Mouse (Mus musculus): ENCODE measurements at regions not wholly inside any gene's neighbourhood (a gene's known extent, or its start where the extent isn't known, plus 50 kb on each side); places are given as distances from the start of the nearest gene placed in this dataset.

- Histone ChIP-seq H3K4me3 (no peak overlapping the region), H3K9ac (no peak overlapping the region)
- no peak for ATAC-seq (ENCODE audit: insufficient number of reproducible peaks, insufficient read depth, low FRiP score, low TSS enrichment)
Measured at GRCm38 (mm10) chr5:80766591-80766990, 253.3 kb upstream of the Adgrl3 start.

DNA sequence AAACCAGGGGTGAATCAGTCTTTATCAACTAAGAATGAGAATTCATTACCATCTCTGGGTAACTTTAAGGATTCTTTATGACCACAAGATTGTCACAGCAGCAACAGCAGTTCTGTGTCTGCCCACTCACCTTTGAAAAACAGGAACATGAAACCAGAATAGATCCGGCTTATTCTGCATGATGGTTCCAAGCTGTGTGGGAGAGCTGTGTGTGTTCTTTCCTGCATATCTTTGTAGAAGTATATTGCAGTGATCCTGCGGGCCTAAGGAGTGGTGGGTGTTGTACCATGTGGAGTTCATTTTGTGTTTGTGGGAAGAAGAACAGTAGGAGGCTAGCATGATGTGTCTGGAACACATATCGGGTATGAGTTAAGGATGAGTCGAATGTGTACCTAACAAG is 236.0 kb upstream of the Adgrl3 start:
- Histone ChIP-seq H3K36me3 (no peaks in the 10 kb centered on the region), H3K9ac (no peak overlapping the region), H3K9me3 (no peaks in the 10 kb centered on the region), H3K27ac (no peak overlapping the region), H3K27me3 (no peaks in the 10 kb centered on the region), H3K4me2 (replicated peaks) (no peak overlapping the region), H3K4me3 (no peak overlapping the region), H3K4me1 (no peaks in the 10 kb centered on the region)
- WGBS = 79% methylated on average over 4 of the region's 4 CpGs
- ATAC-seq (ENCODE audit: insufficient number of reproducible peaks, insufficient read depth, low FRiP score, low TSS enrichment) = no peak

More at GRCm38 (mm10) chr5:80766591-80766990, 253.3 kb upstream of the Adgrl3 start:
- Histone ChIP-seq H3K27me3 (no peaks in the 10 kb centered on the region), H3K4me1 (no peaks in the 10 kb centered on the region), H3K36me3 (no peaks in the 10 kb centered on the region), H3K27ac (no peak overlapping the region), H3K4me2 (replicated peaks) (no peak overlapping the region), H3K9me3 (no peaks in the 10 kb centered on the region)
- 71% methylated on average over 3 of the region's 3 CpGs for WGBS

- Histone ChIP-seq H3K9me3 (no peaks in the 10 kb centered on the region), H3K27me3 (no peaks in the 10 kb centered on the region), H3K4me1 (no peaks in the 10 kb centered on the region), H3K9ac (no peak overlapping the region), H3K36me3 (no peaks in the 10 kb centered on the region), H3K4me2 (replicated peaks) (no peak overlapping the region), H3K4me3 (no peak overlapping the region), H3K27ac (no peak overlapping the region)
- WGBS = 85% methylated on average over 6 of the region's 6 CpGs
- ATAC-seq (ENCODE audit: insufficient number of reproducible peaks, insufficient read depth, low FRiP score, low TSS enrichment) = no peak
Measured at GRCm38 (mm10) chr5:80784746-80785145, 235.2 kb upstream of the Adgrl3 start.

- no peak overlapping the region for H3K27ac ChIP-seq
- H3K36me3 ChIP-seq = no peaks in the 10 kb centered on the region
- H3K4me3 ChIP-seq = no peak overlapping the region
- H3K4me2 ChIP-seq (replicated peaks) = no peak overlapping the region
- no peak overlapping the region for H3K9ac ChIP-seq
- H3K9me3 ChIP-seq = no peaks in the 10 kb centered on the region
- no peak for ATAC-seq (ENCODE audit: insufficient number of reproducible peaks, insufficient read depth, low FRiP score, low TSS enrichment)
- 97% methylated on average over 1 of the region's 1 CpGs for WGBS
- no peaks in the 10 kb centered on the region for H3K4me1 ChIP-seq
- H3K27me3 ChIP-seq = no peaks in the 10 kb centered on the region
Measured at GRCm38 (mm10) chr5:80791658-80792057, 228.3 kb upstream of the Adgrl3 start.

DNA sequence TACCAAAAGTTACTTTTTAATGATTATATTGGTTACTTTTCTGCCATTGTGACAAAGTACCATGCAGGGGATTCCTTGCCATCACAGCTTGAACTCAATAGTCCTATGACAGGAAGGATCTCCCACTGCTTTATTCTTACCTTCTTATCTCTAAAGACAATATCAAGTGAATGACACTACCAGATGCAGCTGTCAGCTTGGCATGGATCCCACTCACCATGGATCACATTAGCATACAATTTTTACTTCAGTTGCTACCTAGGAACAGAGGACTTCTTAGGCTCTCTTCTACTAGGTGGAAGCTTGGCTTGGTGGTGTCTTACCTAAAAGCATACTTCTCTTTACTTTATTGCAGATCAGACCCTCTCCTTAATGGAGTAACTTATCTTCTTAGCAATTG is 220.2 kb upstream of the Adgrl3 start:
- Histone ChIP-seq H3K27me3 (no peaks in the 10 kb centered on the region), H3K9ac (no peak overlapping the region), H3K27ac (no peak overlapping the region), H3K36me3 (no peaks in the 10 kb centered on the region), H3K9me3 (no peaks in the 10 kb centered on the region), H3K4me3 (no peak overlapping the region), H3K4me2 (replicated peaks) (no peak overlapping the region), H3K4me1 (no peaks in the 10 kb centered on the region)
- no peak for ATAC-seq (ENCODE audit: insufficient number of reproducible peaks, insufficient read depth, low FRiP score, low TSS enrichment)

GRCm38 (mm10) chr5:80812917-80813316 is 207.0 kb upstream of the Adgrl3 start:
- H3K4me3 ChIP-seq = no peak overlapping the region
- ATAC-seq (ENCODE audit: insufficient number of reproducible peaks, insufficient read depth, low FRiP score, low TSS enrichment) = no peak
- 89% methylated on average over 2 of the region's 2 CpGs for WGBS
- no peak overlapping the region for H3K9ac ChIP-seq
- no peaks in the 10 kb centered on the region for H3K4me1 ChIP-seq
- no peak overlapping the region for H3K4me2 ChIP-seq (replicated peaks)
- H3K9me3 ChIP-seq = no peaks in the 10 kb centered on the region
- H3K27me3 ChIP-seq = no peaks in the 10 kb centered on the region
- no peaks in the 10 kb centered on the region for H3K36me3 ChIP-seq
- H3K27ac ChIP-seq = no peak overlapping the region

DNA sequence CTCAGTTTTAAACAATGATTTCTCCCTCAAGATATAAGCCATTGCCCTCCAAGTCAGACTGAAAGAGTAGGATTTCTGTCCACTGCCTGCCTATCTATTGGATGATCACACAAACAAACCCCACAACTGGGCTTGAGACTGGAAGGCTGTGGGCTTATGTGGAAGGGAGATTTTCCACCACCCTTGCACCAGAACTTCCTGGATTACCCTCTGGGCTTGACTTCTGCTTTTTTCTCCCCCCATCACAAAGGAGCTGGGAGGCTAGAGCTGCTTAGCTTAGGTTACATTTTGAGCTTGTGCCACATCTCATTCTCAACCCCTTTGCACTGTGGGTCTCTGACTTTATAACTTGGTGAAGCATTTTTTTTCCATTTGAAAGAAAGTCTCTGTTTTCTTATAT is 200.7 kb upstream of the Adgrl3 start:
- H3K4me1 ChIP-seq = no peaks in the 10 kb centered on the region
- no peak overlapping the region for H3K27ac ChIP-seq
- no peak for ATAC-seq (ENCODE audit: insufficient number of reproducible peaks, insufficient read depth, low FRiP score, low TSS enrichment)
- H3K4me2 ChIP-seq (replicated peaks) = no peak overlapping the region
- no peaks in the 10 kb centered on the region for H3K27me3 ChIP-seq
- no peak overlapping the region for H3K9ac ChIP-seq
- H3K9me3 ChIP-seq = no peaks in the 10 kb centered on the region
- no peak overlapping the region for H3K4me3 ChIP-seq
- no peaks in the 10 kb centered on the region for H3K36me3 ChIP-seq

DNA sequence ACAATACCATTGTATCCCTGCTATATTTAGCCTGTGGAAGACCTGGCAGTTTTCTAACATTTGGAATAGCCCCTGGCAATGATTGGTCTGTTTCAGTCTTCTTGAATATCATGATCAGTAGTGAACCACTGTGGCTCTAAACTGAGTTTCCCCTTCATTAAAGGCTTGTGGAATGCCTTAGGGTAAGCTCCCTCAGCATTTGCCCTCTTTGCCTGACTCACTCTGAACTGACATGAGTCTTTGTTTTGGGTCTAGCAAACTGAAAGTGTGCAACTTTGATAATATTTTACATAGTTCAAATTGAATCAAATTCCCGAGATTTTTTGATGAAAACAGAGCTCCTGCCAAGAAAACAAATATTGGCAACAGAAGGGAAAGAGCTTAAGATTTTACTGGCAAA is 177.4 kb upstream of the Adgrl3 start:
- no peaks in the 10 kb centered on the region for H3K4me1 ChIP-seq

GRCm38 (mm10) chr5:80855034-80855433 is 164.9 kb upstream of the Adgrl3 start:
- Histone ChIP-seq H3K4me2 (replicated peaks) (no peak overlapping the region), H3K9ac (no peak overlapping the region), H3K27ac (no peak overlapping the region), H3K9me3 (no peaks in the 10 kb centered on the region), H3K36me3 (no peaks in the 10 kb centered on the region), H3K4me3 (no peak overlapping the region), H3K4me1 (no peaks in the 10 kb centered on the region), H3K27me3 (no peaks in the 10 kb centered on the region)
- WGBS = 70% methylated on average over 5 of the region's 5 CpGs
- ATAC-seq (ENCODE audit: insufficient number of reproducible peaks, insufficient read depth, low FRiP score, low TSS enrichment) = no peak

More for the DNA sequence above, 177.4 kb upstream of the Adgrl3 start:
- Histone ChIP-seq H3K27ac (no peak overlapping the region), H3K27me3 (no peaks in the 10 kb centered on the region), H3K36me3 (no peaks in the 10 kb centered on the region), H3K4me2 (replicated peaks) (no peak overlapping the region), H3K9me3 (no peaks in the 10 kb centered on the region), H3K4me3 (no peak overlapping the region), H3K9ac (no peak overlapping the region)
- no peak for ATAC-seq (ENCODE audit: insufficient number of reproducible peaks, insufficient read depth, low FRiP score, low TSS enrichment)
- 62% methylated on average over 1 of the region's 1 CpGs for WGBS

DNA sequence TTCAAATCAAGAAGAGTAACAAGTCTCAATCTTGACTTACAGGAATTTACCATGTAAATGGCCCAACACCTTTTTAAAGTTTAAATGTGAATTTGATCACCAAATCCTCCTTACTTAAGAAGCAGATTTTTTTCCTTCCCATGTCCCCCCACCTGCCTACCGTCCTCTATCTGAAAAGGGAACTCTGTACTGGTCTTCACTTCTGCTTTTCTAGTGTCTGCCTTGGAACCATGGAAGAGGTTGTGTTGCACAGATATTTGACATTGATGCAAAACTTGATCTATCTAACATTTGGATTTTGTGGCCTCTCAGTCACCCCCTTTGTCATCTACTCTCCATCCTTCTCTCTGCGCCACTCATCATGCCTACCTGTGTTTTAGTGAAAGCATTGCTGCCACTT is 143.3 kb upstream of the Adgrl3 start:
- H3K27me3 ChIP-seq = no peaks in the 10 kb centered on the region
- H3K4me3 ChIP-seq = no peak overlapping the region
- H3K4me1 ChIP-seq = no peaks in the 10 kb centered on the region
- H3K36me3 ChIP-seq = no peaks in the 10 kb centered on the region
- H3K9ac ChIP-seq = no peak overlapping the region
- 85% methylated on average over 2 of the region's 2 CpGs for WGBS
- no peak overlapping the region for H3K27ac ChIP-seq
- no peak overlapping the region for H3K4me2 ChIP-seq (replicated peaks)
- no peak for ATAC-seq (ENCODE audit: insufficient number of reproducible peaks, insufficient read depth, low FRiP score, low TSS enrichment)
- H3K9me3 ChIP-seq = no peaks in the 10 kb centered on the region

- no peaks in the 10 kb centered on the region for H3K36me3 ChIP-seq
- no peak overlapping the region for H3K4me2 ChIP-seq (replicated peaks)
- no peaks in the 10 kb centered on the region for H3K27me3 ChIP-seq
- H3K27ac ChIP-seq = no peak overlapping the region
- H3K9me3 ChIP-seq = no peaks in the 10 kb centered on the region
- H3K4me3 ChIP-seq = no peak overlapping the region
- no peak for ATAC-seq (ENCODE audit: insufficient number of reproducible peaks, insufficient read depth, low FRiP score, low TSS enrichment)
- no peak overlapping the region for H3K9ac ChIP-seq
- no peaks in the 10 kb centered on the region for H3K4me1 ChIP-seq
- 60% methylated on average over 5 of the region's 5 CpGs for WGBS
Measured at GRCm38 (mm10) chr5:80898230-80898629, 121.7 kb upstream of the Adgrl3 start.

- no peak overlapping the region for H3K27ac ChIP-seq
- no peak overlapping the region for H3K4me2 ChIP-seq (replicated peaks)
- no peaks in the 10 kb centered on the region for H3K9me3 ChIP-seq
- H3K4me1 ChIP-seq = no peaks in the 10 kb centered on the region
- no peak for ATAC-seq (ENCODE audit: insufficient number of reproducible peaks, insufficient read depth, low FRiP score, low TSS enrichment)
- no peak overlapping the region for H3K4me3 ChIP-seq
- H3K9ac ChIP-seq = no peak overlapping the region
- WGBS = 68% methylated on average over 6 of the region's 6 CpGs
- H3K27me3 ChIP-seq = no peaks in the 10 kb centered on the region
- no peaks in the 10 kb centered on the region for H3K36me3 ChIP-seq
Measured at GRCm38 (mm10) chr5:80908771-80909170, 111.2 kb upstream of the Adgrl3 start.

DNA sequence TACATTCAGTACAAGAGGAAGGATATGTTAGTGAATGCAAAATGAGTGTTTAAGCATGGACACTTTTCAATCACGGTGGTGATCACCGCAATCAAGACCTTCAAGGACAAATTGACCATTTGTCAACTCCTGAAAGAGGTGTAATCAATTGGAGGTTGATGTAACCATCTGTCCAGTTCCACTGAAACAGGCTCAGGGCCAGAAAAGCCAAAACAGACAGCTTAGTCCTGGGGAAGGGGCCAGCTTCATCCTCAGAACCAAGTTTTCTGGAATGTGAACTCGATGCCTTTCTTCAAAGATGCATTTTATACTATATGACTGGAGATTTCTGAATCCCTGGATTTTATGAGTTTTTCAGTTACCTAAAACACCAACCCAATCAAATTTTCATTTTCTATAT is 81.1 kb upstream of the Adgrl3 start:
- no peaks in the 10 kb centered on the region for H3K4me1 ChIP-seq
- no peak overlapping the region for H3K9ac ChIP-seq
- no peak overlapping the region for H3K27ac ChIP-seq
- no peak overlapping the region for H3K4me2 ChIP-seq (replicated peaks)
- H3K36me3 ChIP-seq = no peaks in the 10 kb centered on the region
- ATAC-seq (ENCODE audit: insufficient number of reproducible peaks, insufficient read depth, low FRiP score, low TSS enrichment) = no peak
- no peaks in the 10 kb centered on the region for H3K27me3 ChIP-seq
- WGBS = 93% methylated on average over 3 of the region's 3 CpGs
- no peak overlapping the region for H3K4me3 ChIP-seq
- no peaks in the 10 kb centered on the region for H3K9me3 ChIP-seq

Data from embryonic facial prominence, embryonic 12.5 days (tissue).